Mouse (Mus musculus): Measurements from ENCODE around the gene Tsks. TPM values are rescaled to one million over a fixed set of nuclear protein-coding genes. Genes with fewer than 3 reads are reported as not detected.

Tsks gene
- polyA plus RNA-seq (2012), result 0.04 and 0.15 TPM in 2 replicates

DNA sequence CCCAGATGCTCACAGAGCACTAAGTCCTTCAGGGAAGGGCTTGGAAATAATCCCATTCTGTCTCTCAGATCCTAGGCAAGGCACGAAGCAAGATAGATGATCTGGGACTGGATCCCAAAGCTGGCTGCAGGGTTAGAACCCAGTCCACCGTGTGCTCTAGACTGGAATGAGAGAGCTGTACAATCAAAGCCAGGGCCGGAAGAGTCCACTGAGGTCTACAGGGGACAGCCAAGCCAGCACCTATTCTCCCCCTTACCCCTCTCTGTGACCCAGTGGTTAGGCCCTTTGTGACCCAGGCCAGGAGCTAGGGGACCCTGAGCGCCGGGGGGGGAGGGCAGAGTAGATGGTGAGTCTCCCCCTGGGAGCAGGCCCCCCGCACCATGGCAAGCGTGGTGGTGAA, at the start of gene Tsks:
Gene Tsks, plus strand, starts transcription at position 301 of the 400 bp plus-strand sequence.

GRCm38 (mm10) chr7:44895593-44896434, 47.2 kb upstream of the Tsks start, which contains the start of gene Fuz:
TSS of gene Fuz (plus strand) at chr7:44896079.

DNA sequence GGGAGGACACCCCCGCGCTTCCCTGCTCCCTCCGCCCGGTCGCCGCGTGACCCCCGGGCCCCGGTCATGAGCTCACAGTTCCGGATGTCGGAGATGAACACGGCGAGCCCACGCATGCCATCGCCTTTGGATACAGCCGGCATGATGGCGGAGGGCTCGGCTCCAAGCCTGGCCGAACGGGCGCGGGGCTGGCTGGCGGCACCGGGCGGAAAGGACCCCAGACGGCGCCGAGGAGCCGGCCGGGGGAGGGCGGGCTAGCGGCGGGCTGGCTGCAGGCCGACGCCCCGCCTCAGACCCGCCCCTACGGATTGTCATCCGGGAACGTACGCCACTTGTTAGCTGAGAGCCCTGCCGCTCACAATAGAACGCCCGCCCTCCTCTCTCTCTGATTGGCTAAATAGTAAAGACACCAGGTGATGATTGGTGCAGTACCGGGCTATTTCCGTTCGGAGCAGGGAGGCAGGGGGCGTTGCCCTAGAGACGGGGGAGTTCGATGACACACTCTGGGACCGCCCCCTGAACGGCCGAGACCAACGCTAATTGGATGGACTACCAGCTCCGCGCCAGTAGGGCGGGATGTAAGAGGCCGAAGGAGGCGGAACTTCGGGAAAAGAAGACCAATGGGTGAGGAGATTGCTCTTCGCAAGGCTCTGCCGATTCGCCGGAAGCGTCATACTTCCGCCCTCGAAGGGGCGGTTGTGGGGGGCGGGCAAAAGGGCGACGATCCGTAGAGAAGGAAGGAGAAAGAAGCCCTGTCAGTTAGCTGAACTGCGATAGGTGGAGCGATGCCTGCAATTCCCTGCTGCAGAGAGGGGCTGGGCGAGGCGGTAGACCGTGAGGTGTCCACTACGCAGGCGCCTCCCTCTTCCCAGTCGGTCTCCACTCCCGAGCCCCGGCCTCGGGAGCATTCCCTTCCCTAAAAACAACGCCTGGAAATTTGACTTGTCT, 13.5 kb upstream of the Tsks start, which contains the start of gene Ap2a1:
Gene Ap2a1, minus strand, starts transcription at position 293 of the 948 bp plus-strand sequence.

DNA sequence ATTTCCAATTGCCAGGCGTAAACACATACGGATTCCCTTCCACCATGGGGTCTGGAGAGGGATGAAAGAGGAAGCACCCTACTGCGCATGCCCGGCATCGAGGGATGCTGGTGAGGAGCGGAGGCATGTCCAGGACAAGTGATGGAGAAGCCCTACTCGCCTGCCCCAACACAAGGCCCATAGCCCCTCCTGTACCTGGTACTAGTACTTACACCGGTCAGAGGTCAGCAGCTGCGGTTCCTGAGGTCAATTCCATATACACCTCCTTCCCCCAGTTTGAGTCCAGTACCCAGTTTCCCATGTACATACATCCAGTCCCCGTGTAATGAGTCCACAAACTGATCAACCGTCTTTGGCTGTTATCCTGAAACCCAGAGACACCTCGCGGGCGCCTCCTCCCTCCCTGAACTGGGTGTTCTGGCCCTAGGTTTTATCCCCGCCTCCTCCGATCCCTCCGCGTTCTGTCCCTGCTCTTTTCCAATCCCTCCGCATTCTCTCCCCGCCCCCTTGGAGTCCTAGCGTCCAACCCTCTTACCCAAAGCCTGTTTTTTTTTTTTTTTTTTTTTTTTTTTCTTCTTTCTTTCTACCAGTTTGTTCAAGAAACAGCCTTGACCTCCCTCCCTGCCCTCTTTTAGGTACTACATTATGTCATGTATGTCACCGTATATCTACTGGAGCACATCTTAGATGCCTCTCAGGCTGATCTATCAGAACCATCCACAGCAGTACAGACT, 31.5 kb downstream of the Tsks start, which contains the start of gene Cpt1c:
Gene Cpt1c, minus strand, starts transcription at position 469 of the 734 bp plus-strand sequence.

GRCm38 (mm10) chr7:44986192-44986878, 43.3 kb downstream of the Tsks start, which contains the start of gene Prmt1:
TSS of gene Prmt1 (minus strand) at chr7:44986568.

DNA sequence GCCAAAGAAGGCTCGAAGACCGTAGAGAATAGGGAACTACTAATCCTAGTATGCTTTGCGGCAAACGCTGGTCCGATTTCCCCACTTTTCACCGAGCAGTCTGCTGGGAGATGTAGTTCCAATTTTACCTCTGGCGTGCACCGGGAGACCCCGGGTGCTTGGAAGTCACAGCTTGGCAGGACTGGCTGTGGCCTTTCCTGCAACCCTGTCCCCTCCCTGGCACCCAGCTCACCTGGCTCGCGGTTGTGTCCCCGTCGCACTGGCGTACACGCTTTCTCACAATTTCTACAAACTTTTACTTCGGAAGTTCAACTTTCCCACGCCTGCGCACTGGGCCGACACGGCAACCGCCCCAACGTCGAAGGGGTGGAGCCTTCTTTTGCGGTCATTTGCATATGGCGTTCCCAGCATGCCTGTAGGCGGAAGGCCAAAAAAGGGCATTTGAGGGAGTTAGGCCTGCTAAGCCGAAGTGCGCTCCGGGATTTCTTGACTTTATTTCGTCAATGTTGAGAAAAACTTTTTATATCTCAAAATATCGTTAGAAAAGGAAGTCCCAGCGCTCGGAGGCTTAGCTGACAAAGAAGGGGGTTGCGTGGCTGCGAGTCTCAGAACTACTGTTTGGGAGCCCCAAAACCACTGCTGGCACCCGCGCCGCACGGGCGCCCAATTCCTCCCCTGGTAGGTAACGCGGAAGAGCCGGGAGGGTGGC, 54.4 kb downstream of the Tsks start, which contains the start of gene Irf3:
Gene Irf3, plus strand, starts transcription at position 418 of the 709 bp plus-strand sequence.

GRCm38 (mm10) chr7:44998501-44998955, 55.5 kb downstream of the Tsks start, which contains the start of gene Bcl2l12:
TSS of gene Bcl2l12 (minus strand) at chr7:44998712.

Other genes with a start within 250 kb of the Tsks start
- not detected in 2 replicates for gene Izumo2, start 234.5 kb upstream of the Tsks start, polyA plus RNA-seq (2012)
- 93.7 and 100 TPM in 2 replicates for gene Vrk3, start 194.8 kb upstream of the Tsks start, polyA plus RNA-seq (2012)
- gene Zfp473, start 192.2 kb upstream of the Tsks start, polyA plus RNA-seq (2012), result 0.17 and 0.26 TPM in 2 replicates
- gene Nup62, start 127.1 kb upstream of the Tsks start, polyA plus RNA-seq (2012), result 117 and 122 TPM in 2 replicates
- gene Il4i1, start 126.8 kb upstream of the Tsks start, polyA plus RNA-seq (2012), result 1.3 and 1.7 TPM in 2 replicates
- 52.4 and 55.2 TPM in 2 replicates for gene Atf5, start 126.5 kb upstream of the Tsks start, polyA plus RNA-seq (2012)
- 312 and 349 TPM in 2 replicates for gene Akt1s1, start 94.2 kb upstream of the Tsks start, polyA plus RNA-seq (2012)
- gene Tbc1d17, start 94.1 kb upstream of the Tsks start, polyA plus RNA-seq (2012), result 64.8 and 67.6 TPM in 2 replicates
- 86.0 and 118 TPM in 2 replicates for gene Pnkp, start 86.1 kb upstream of the Tsks start, polyA plus RNA-seq (2012)
- 237 and 280 TPM in 2 replicates for gene Ptov1, start 73.4 kb upstream of the Tsks start, polyA plus RNA-seq (2012)
- gene Med25, start 50.5 kb upstream of the Tsks start, polyA plus RNA-seq (2012), result 336 and 362 TPM in 2 replicates
- gene Fuz, start 47.1 kb upstream of the Tsks start, polyA plus RNA-seq (2012), result 67.0 and 68.3 TPM in 2 replicates
- 121 TPM in 2 replicates for gene Ap2a1, start 13.7 kb upstream of the Tsks start, polyA plus RNA-seq (2012)
- 1.3 and 2.1 TPM in 2 replicates for gene Cpt1c, start 31.6 kb downstream of the Tsks start, polyA plus RNA-seq (2012)
- 133 and 160 TPM in 2 replicates for gene Prmt1, start 43.4 kb downstream of the Tsks start, polyA plus RNA-seq (2012)
- 112 and 119 TPM in 2 replicates for gene Irf3, start 54.4 kb downstream of the Tsks start, polyA plus RNA-seq (2012)
- gene Bcl2l12, start 55.5 kb downstream of the Tsks start, polyA plus RNA-seq (2012), result 131 and 163 TPM in 2 replicates
- gene Scaf1, start 73.2 kb downstream of the Tsks start, polyA plus RNA-seq (2012), result 185 and 198 TPM in 2 replicates
- gene Rras, start 74.8 kb downstream of the Tsks start, polyA plus RNA-seq (2012), result 4.0 TPM in 2 replicates
- 95.4 and 117 TPM in 2 replicates for gene Prr12, start 109.7 kb downstream of the Tsks start, polyA plus RNA-seq (2012)
- gene Nosip, start 119.2 kb downstream of the Tsks start, polyA plus RNA-seq (2012), result 144 and 165 TPM in 2 replicates
- 38.8 and 40.5 TPM in 2 replicates for gene Prrg2, start 119.5 kb downstream of the Tsks start, polyA plus RNA-seq (2012)
- gene Rcn3, start 149.0 kb downstream of the Tsks start, polyA plus RNA-seq (2012), result 36.5 and 65.0 TPM in 2 replicates
- 7.5 and 10.0 TPM in 2 replicates for gene Fcgrt, start 160.6 kb downstream of the Tsks start, polyA plus RNA-seq (2012)
- gene Rps11, start 181.2 kb downstream of the Tsks start, polyA plus RNA-seq (2012), result 210 and 224 TPM in 2 replicates
- 4,327 and 5,290 TPM in 2 replicates for gene Rpl13a, start 185.6 kb downstream of the Tsks start, polyA plus RNA-seq (2012)
- gene Gm45713, start 193.0 kb downstream of the Tsks start, polyA plus RNA-seq (2012), result 0.12 and 0.16 TPM in 2 replicates
- gene Flt3l, start 193.2 kb downstream of the Tsks start, polyA plus RNA-seq (2012), result 15.4 and 21.4 TPM in 2 replicates
- gene Pih1d1, start 211.1 kb downstream of the Tsks start, polyA plus RNA-seq (2012), result 67.8 and 81.0 TPM in 2 replicates
- gene Aldh16a1, start 211.4 kb downstream of the Tsks start, polyA plus RNA-seq (2012), result 162 and 165 TPM in 2 replicates
- 0.11 and 0.15 TPM in 2 replicates for gene Slc17a7, start 220.7 kb downstream of the Tsks start, polyA plus RNA-seq (2012)
- 0.16 and 0.29 TPM in 2 replicates for gene Gfy, start 236.4 kb downstream of the Tsks start, polyA plus RNA-seq (2012)
- gene Pth2, start 237.8 kb downstream of the Tsks start, polyA plus RNA-seq (2012), result not detected in 2 replicates